Mouse (Mus musculus) layer of hippocampus, adult 11-12 months (tissue): ENCODE results near the gene Mybpc2.

Experiments
- DNase-seq: peaks from one replicate; pipeline ENCODE4 v3.0.0; 2022; ENCODE audit warnings: low spot score

Gene Mybpc2

GRCm38 (mm10) chr7:44463056-44463425, 61.4 kb downstream of the Mybpc2 start:
- no peak for DNase-seq

- DNase-seq = peak; percentile 39
These were observed 62.0 kb downstream of the Mybpc2 start for GRCm38 (mm10) chr7:44462218-44463055.

- DNase-seq = no peak
These were observed 62.8 kb downstream of the Mybpc2 start for GRCm38 (mm10) chr7:44461503-44462217.

- no peak for DNase-seq
These were observed 63.5 kb downstream of the Mybpc2 start for GRCm38 (mm10) chr7:44460767-44461502.

- no peak for DNase-seq
These were observed 64.4 kb downstream of the Mybpc2 start for GRCm38 (mm10) chr7:44460067-44460466.

GRCm38 (mm10) chr7:44456302-44456701, 68.2 kb downstream of the Mybpc2 start:
- no peak for DNase-seq

DNA sequence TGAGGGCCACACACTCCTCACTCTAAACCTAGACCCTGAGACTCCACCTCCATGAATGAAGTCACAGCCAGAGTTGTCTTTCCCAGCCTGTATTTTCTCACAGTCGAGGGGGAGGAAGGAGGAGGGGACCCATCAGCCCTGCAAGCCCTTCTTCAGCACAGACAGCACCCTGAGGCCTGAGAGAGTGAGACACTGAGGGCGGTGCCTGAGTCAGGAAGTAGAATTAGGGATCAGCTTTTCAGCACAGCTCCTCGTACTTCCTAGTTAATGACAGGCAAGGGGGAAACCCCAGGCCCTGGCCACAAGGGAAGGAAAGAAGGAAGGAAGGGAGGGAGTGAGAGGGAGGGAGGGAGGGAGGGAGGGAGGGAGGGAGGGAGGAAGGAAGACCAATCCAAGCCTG, 71.2 kb downstream of the Mybpc2 start:
- no peak for DNase-seq
